Mouse (Mus musculus) hindlimb bud, embryonic 11.5 days (tissue): ENCODE measurements around the gene Esr1.
"Not testable (repeated sequence)": the region's sequence is repeated elsewhere in the genome, so short reads cannot be mapped to it uniquely, and the experiment has no call there.

Experiments used
- DNase-seq: peaks from one replicate; pipeline ENCODE4 v3.0.0-alpha.2; 2012; ENCODE audit warnings: low read depth, low spot score; ENCODE audit errors: extremely low spot score

Esr1 gene

GRCm38 (mm10) chr10:4611386-4612155 is at the start of gene Esr1:
Esr1 (plus strand) TSS chr10:4611593.
- no peak for DNase-seq

GRCm38 (mm10) chr10:4565148-4565547 is 46.2 kb upstream of the Esr1 start:
- no peak for DNase-seq

- no peak for DNase-seq
Measured at GRCm38 (mm10) chr10:4570778-4571177, 40.6 kb upstream of the Esr1 start.

GRCm38 (mm10) chr10:4571304-4571703 is 40.1 kb upstream of the Esr1 start:
- DNase-seq, result no peak

GRCm38 (mm10) chr10:4581905-4582304 is 29.5 kb upstream of the Esr1 start:
- no peak for DNase-seq

- DNase-seq, result no peak
Measured at GRCm38 (mm10) chr10:4586691-4587090, 24.7 kb upstream of the Esr1 start.

GRCm38 (mm10) chr10:4589576-4589975 is 21.8 kb upstream of the Esr1 start:
- no peak for DNase-seq

- DNase-seq, result no peak
Measured at GRCm38 (mm10) chr10:4590956-4591355, 20.4 kb upstream of the Esr1 start.

- DNase-seq, result no peak
Measured at GRCm38 (mm10) chr10:4593828-4594227, 17.6 kb upstream of the Esr1 start.

GRCm38 (mm10) chr10:4597211-4597610 is 14.2 kb upstream of the Esr1 start:
- DNase-seq, result no peak

- no peak for DNase-seq
Measured at GRCm38 (mm10) chr10:4598244-4598842, 13.1 kb upstream of the Esr1 start.

GRCm38 (mm10) chr10:4598916-4599315 is 12.5 kb upstream of the Esr1 start:
- no peak for DNase-seq

GRCm38 (mm10) chr10:4599591-4599990 is 11.8 kb upstream of the Esr1 start:
- DNase-seq, result no peak

- DNase-seq, result no peak
Measured at GRCm38 (mm10) chr10:4600796-4601474, 10.5 kb upstream of the Esr1 start.

GRCm38 (mm10) chr10:4601612-4602011 is 9.8 kb upstream of the Esr1 start:
- not testable (repeated sequence) for DNase-seq

GRCm38 (mm10) chr10:4602466-4602865 is 8.9 kb upstream of the Esr1 start:
- DNase-seq, result no peak

GRCm38 (mm10) chr10:4604527-4605209 is 6.7 kb upstream of the Esr1 start:
- no peak for DNase-seq

- no peak for DNase-seq
Measured at GRCm38 (mm10) chr10:4610234-4610633, 1.2 kb upstream of the Esr1 start.

- DNase-seq, result no peak
Measured at GRCm38 (mm10) chr10:4612313-4613036, 1.1 kb downstream of the Esr1 start.

- DNase-seq, result no peak
Measured at GRCm38 (mm10) chr10:4618026-4618425, 6.6 kb downstream of the Esr1 start.

- DNase-seq, result no peak
Measured at GRCm38 (mm10) chr10:4618686-4619085, 7.3 kb downstream of the Esr1 start.
